ENCODE assay signal across 8 mouse cellular contexts in genomic region chr1:64690213-64691013, GRCm38 (mm10). TPM values are rescaled to one million over a fixed set of nuclear protein-coding genes. Genes with fewer than 3 reads are reported as not detected.
DNase-seq lines count a peak whose midpoint lies in the region; ATAC-seq and TF ChIP-seq lines count a peak whose summit lies in the region.

TSS of gene Ccnyl1 (plus strand) at chr1:64690455.

- peak within 1 kb of the TSS; percentile 70 for H3K27ac ChIP-seq in cortical plate, adult 2 months (ENCODE audit: insufficient read depth, low read length)

- peak; percentile 95 to 98 for DNase-seq in gastrocnemius, adult 8-10 months (ENCODE audit: low spot score in 2 of 2)
- peak; percentile 91 for DNase-seq in hindlimb bud, embryonic 11.5 days (ENCODE audit: extremely low spot score, low read depth, low spot score)
- DNase-seq in left cerebral cortex, adult 8-10 months (ENCODE audit: low spot score in 2 of 2) = peak; percentile 94 to 98
- peak; percentile 99 for DNase-seq in right cerebral cortex, postnatal 10 days (ENCODE audit: low spot score in 2 of 2)
- DNase-seq in urinary bladder, postnatal 25 days (ENCODE audit: low spot score) = peak; percentile 93

- no peaks in the 10 kb centered on the region for H3K36me3 ChIP-seq in megakaryocyte, embryonic 14.5 days (replicated peaks; ENCODE audit: low read length)

- no peaks in the 10 kb centered on the region for H3K9me3 ChIP-seq in megakaryocyte, embryonic 14.5 days

- TF ChIP-seq CTCF in cortical plate, adult 2 months (IDR thresholded peaks at IDR 0.05; ENCODE audit: extremely low read depth, insufficient read depth, low read length) = no peak

- H3K27me3 ChIP-seq in megakaryocyte, embryonic 14.5 days (replicated peaks) = peaks cover 4% of the 10 kb centered on the region

- peaks cover 2% of the 10 kb centered on the region; the same call in 1 of the 2 replicates for H3K4me1 ChIP-seq in cortical plate, adult 2 months (ENCODE audit: control insufficient read depth, insufficient read depth, low read length)
- peaks cover 41% of the 10 kb centered on the region for H3K4me1 ChIP-seq in megakaryocyte, embryonic 14.5 days

- peak; percentile 98 for ATAC-seq in activated CD4-positive, CD25-positive, alpha-beta regulatory T cell, adult 4 months

- peak within 1 kb of the TSS; percentile 61 for H3K4me3 ChIP-seq in cortical plate, adult 2 months (ENCODE audit: insufficient read depth, low read length)
- H3K4me3 ChIP-seq in megakaryocyte, embryonic 14.5 days (replicated peaks) = peak within 1 kb of the TSS; percentile 94

- peak; percentile 81 for TF ChIP-seq POLR2A in cortical plate, adult 2 months (IDR thresholded peaks at IDR 0.05; ENCODE audit: extremely low read depth, insufficient read depth, low read length)

RNA-seq across cellular contexts. Expression of gene Ccnyl1, which starts in this region (rescaled TPM):
- polyA plus RNA-seq in activated CD4-positive, CD25-positive, alpha-beta regulatory T cell, adult 4 months (2017; shearing (Covaris generic)) = 1 to 10 TPM; 1.5 to 2.3 TPM
- 25.9 and 28.7 TPM in 2 replicates for polyA plus RNA-seq in cortical plate, adult 2 months (2012; rRNA removed)
- total RNA-seq in gastrocnemius, adult 8-10 months (2022) = 10 to 100 TPM; 17.3 to 28.6 (median 22.4) TPM
- 10 to 100 TPM; 16.3 to 21.0 (median 19.7) TPM for total RNA-seq in left cerebral cortex, adult 8-10 months (2022)
- 6.6 and 10.6 TPM in 2 replicates for polyA plus RNA-seq in megakaryocyte, embryonic 14.5 days (2012; ENCODE audit: insufficient read depth, low replicate concordance)

Comparison
In these comparisons a context has a peak if more than half of its experiments do, and no peak if none do; other contexts are left out.
1. Peak in every context shown above with its lines: DNase-seq, ATAC-seq, H3K4me3 ChIP-seq and H3K27ac ChIP-seq.